Mouse (Mus musculus) induced T-regulatory cell, adult 2 months (primary cell): Measurements from ENCODE around the gene Tmem144.

Experiments
- DNase-seq: peaks from one replicate; pipeline ENCODE4 v3.0.0-alpha.2; 2012; ENCODE audit warnings: low read depth

Gene Tmem144

DNA sequence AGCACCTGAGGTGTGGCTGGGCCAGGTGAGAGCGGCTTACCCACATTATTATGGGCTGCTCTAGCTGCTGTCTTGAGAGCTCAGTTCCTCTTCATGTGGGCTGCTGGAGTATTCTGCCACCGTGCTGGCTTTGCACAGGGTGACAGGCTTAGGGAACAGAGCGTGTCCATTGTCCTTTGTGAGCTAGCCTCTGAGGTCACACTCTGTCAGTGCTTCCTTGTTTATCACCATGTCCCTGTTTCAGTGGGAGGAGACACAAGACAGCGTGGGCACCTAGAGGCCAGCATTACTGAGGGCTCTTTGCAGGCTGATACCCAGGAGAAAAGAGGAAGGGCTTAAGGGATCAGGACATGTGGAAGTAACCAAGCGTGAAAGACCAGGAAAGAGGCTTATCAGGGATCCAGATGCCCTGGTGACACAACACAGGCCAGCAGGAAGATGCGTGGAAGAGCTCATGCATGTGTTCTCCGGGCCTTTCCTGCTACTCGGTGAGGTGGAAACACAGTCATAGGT lies at the start of gene Tmem144:
Tmem144 (minus strand) TSS at position 120 of the 513 bp plus-strand sequence.
- no peak for DNase-seq

DNA sequence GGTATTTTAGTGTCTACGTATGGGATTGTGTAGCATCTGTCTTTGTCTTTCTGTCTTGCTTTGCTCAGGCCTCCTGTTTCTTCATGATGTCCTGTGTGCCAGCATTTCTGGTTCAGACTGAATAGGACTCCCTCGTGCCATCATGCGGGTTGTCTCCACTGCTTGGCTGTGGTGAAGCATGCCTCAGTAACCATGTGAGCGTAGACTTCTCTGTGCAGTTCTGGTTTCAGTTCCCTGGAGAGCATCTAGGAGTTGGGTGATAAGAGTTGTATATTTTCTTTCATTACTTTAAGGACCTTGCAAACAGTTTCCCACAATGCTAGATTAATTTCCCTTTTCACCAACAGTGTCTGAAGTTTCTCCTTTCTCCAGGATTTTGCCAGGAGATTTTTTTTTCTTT lies 49.2 kb upstream of the Tmem144 start:
- DNase-seq: no peak

DNA sequence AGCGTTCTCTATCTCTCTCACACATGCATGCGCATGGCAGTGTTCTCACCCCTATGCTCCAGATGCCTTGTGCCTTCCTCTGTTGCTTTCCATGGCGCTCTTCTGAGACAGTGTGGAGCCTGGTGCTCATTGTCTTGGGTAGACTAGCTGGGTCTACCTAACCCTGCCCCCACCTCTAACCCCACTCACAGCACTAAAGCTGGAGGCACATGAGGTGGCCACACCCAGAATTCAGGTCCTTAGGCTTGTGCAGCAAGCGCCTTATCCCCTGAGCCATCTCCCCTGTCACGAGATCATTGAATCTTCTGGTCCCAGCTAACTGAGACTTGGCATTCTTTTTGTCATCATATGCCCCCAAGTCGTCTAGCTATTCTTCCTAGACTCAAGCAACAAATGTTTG lies 48.7 kb upstream of the Tmem144 start:
- no peak for DNase-seq

DNA sequence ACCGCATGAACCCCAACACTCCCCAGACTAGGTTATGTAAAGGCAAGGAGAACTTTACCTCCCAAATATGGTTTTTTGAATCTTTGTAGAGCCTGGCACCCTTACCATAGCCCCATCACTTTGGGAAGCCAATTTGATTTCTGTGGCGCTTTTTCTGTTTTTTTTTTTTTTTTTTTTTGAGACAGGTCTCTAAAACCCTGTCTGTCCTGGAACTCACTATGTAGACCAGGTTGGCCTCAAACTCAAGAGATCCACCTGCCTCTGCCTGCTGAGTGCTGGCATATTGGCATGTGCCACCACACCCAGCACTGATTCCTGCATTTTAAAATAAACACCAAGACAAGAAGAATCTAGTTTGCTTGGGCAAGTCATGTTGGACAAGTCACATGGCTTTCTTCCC lies 47.9 kb upstream of the Tmem144 start:
- no peak for DNase-seq

DNA sequence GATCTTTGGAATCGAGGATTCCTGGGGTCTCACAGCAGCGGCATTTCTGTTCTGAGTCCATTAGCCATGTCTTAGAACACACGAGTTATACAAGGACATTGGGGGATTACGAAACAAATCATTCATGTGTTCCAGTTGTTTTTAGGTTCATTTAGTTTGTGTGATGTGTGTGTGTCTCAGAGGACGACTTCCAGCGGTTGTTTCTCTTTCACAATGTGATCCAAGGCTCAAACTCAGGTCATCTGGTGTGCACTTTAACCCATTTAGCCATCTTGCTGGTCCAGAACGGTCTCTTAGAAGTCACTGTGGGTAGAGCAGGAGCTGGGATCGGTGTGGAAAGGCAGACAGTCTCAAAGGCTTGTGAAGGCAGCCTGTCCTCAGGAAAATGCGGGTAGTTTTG lies 47.3 kb upstream of the Tmem144 start:
- no peak for DNase-seq

DNA sequence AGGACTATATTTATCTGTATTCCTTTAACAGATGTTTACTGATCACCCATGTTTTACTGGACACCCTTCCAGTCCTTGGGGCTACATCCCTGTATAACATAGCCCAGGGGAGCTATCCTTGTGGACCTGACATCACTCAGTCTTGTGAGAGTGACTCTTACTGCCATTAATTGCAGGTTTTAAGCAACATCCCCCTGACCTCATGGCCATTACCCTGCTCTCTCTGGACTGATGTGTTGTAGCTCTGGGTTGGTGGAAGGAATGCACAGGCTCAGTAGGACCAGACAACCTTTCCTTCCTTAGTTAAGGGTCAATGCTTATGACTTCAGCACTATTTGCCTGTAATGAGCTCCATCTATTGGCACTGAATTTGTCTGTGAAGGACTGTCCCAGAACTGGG lies 45.9 kb upstream of the Tmem144 start:
- DNase-seq: no peak

DNA sequence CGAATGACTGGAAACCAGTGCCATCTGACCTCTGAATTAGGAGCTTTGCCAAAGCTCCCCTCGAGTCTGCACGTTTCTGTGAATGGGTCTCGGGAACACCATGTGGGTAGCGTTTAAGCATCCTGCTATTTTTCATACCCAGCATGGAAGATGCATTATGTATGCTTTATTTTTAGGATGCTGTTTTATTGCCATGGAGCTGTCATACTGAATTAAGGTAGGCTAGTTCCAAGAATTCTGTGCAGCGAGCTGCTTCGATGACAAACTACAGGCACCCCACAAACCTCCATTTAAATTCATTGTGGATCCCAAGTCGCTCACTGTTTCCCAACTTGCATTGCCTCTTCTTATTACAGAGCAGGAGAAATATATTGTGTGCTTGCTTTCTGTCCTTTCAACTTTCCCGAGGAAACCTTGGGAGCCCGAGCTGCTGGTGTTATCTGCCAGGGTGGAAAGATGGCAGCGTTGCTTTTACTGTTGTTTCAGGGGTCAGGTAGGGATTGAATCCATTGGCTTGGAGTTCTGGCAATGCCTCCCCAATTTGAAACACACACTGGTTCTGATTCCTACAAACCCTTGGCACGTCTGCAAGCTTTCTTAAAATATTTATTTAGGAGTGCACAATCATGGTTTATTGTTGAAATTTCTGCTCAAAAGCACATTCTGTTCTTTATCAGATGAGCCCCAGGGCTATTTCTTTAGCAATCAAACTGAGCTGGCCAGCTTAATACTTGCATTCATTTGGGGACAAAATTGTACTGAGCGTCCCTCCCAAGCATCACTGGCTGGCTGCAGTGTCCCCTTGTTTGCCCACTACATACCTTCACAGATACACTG lies 45.2 kb upstream of the Tmem144 start:
- no peak for DNase-seq

DNA sequence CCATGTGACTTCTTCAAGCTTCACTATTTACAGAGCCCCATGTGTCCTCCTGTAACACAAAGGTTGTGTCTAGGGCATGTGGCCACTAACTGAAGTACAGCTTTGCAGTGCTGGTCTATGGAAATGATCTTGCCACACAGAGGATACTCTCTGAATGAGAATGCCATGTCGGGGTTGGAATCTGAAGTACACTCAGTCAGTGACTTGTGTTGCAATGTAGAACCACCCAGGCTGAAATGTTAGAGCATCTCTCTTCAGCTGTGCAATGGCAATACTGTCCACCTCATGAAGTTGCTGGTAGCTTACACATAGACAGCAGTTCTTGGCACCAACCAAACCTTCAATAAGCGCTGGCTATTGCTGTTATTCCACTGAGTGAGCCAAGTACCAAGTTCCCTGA lies 35.4 kb upstream of the Tmem144 start:
- no peak for DNase-seq

DNA sequence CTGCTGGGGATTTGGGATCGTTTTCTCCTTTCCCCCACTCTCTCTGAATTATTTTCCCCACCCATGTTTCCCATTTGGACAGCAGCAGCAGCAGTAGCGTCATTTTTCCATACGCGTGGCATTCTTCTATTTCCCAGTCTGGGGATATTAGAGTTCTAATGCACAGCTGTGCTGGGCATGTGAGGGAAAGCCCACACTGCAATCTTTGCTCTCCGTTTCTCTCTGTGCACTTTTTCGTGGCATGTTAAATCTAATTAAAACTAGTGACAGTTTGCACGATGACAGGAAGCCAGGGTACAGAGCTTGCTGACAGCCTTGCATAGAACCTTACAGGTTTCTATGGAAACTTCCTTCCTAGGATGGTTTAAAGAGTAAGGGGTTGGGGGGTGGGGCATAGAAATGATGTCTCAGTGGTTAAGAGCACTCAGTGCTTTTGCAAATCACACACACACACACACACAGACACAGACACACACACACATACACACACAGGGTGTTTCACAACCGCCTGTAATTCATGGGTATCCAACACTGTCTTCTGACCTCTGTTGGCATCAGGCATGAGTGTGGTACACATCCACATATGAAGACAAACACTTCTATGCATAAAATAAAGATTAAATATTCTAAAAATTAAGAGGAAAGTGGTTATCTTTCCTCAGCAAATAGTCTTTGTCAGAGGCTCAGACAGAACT lies 34.7 kb upstream of the Tmem144 start:
- no peak for DNase-seq

DNA sequence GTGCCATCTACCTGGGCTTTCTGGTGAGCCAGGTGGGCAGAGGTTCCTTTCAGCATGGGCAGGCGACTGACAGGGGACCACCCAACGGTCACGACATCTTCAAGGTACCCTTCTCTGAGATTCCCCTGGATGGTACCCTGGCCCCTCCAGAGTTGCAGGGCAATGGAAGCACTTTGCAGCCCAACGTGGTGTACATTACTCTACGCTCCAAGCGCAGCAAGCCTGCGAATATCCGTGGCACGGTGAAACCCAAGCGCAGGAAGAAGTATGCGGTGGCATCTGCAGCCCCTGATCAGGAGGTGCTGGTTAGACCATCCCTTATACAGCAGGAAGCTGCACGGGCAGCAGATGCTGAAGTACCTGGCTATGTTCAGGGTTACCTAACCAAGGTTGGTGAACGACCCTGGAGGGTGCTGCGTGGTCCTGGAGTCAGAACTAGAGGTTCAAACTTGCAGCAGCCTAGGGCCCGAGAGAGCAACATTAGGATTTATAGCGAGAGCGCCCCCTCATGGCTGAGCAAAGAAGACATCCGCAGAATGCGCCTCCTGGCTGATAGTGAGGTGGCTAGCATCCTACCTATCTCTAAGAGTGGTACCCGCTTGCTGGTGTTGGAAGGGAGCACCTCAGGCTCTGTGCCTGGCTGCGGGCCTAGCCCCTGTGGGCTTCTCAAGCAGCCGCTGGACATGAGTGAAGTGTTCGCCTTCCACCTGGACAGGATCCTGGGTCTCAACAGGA lies 34.0 kb upstream of the Tmem144 start:
- peak; percentile 6 for DNase-seq

DNA sequence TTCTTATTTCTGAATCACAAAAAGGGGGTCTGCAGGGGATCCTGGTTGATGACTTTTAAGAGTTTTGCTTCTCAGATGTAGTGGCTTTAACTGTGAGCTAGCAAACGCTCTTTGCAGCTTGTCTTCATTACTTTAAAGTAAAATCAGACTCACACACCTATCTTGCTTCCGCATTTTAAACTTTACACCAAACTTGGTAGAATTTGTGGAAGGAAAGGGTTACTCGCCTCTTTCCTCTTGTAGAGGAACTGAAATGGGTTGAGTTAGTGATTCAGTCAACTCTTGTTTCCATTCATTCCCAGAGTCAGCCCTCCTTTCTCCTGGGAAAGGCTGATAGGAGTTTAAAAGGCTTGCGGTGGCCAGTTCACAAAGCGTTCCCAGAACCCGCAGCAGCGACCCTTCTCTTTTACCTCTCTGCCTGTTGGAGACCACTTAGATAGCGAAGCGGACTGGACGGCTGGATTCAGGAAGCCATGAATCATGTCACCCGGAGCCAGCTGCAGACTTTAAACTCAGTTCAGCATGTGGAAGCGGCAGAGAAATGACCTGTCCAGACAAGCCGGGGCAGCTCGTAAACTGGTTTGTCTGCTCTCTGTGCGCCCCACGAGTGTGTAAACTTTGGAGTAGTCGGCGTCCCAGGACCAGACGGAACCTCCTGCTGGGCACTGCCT lies 33.2 kb upstream of the Tmem144 start:
- DNase-seq: no peak

DNA sequence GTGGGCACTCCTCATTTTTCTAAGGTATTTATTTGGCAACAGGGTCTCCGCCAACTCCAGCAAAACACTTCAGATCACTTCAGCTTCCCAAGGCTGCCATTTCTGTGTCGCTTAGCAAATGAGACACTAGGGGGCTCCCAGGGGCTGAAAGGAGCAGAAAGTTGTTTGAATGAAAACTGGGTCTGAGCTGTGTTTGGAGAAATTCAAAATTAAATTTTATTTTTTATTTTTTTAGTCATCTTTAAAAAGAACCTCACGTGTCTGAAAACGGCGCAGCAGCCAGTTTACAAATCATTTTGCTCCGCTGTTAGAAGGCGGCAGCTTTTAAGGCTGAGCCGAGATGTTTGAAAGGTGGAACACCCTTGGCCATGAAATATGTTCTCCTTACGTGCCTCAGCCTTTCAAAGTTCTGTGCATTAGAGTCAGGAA lies 32.2 kb upstream of the Tmem144 start:
- peak; percentile 6 for DNase-seq

DNA sequence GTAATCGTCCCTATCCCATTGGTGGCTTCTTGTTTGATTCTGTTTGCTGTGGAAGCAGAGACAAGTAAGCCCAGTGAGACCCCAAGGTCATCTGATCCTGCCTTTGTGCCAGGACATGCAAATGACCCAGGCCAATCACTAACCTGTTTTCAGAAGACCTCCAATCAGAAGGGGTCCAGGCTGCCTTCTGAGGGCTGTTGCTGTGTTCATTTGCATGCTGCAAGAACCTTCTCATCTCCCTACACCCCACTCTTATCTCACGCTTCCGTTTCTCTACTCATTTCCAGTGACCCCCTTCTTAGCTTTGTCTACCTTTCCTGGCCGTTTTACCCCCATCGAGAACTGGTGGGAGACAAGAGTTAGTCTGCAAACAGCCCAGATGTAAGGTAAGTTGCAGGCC lies 31.7 kb upstream of the Tmem144 start, which contains the start of gene Fam198b:
Fam198b (plus strand) TSS at position 229 of the 400 bp plus-strand sequence.
- DNase-seq: no peak

DNA sequence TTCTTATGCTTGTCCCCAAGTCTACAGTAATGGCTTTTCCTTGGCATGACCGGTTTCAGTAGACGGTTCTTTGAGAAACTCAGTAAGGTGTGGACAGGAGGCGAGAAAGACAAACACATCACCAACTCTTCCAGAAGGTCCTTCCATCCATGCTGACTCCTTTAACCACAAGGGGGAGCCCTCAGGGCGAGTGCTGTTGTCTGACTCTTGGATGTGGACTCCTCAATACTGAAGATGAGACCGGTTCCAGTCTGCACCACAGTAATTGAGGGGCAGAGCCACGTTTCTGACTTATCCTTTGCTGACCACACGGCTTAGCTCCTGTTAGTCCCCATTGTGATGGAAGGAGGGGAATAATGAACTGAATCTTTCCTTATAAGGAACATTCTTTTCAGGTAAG lies 30.5 kb upstream of the Tmem144 start:
- peak; percentile 51 for DNase-seq

DNA sequence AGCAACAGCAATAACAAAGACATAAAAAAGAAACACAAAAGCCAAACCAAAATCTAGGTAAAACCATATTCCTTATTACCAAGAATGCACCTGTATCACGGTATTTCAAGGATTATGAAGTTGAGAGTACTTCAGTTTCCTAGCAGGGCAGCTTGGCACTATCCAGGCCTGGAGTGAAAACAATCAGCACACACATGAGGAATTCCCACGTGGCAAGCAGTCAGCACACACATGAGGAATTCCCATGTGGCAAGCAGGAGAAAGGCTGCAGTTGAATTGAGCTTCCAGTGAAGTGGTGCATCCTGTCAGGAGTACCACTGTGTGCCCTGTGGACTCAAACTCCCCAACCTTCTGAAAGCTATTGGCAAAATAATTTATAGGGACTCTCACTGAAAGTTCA lies 29.1 kb upstream of the Tmem144 start:
- no peak for DNase-seq

DNA sequence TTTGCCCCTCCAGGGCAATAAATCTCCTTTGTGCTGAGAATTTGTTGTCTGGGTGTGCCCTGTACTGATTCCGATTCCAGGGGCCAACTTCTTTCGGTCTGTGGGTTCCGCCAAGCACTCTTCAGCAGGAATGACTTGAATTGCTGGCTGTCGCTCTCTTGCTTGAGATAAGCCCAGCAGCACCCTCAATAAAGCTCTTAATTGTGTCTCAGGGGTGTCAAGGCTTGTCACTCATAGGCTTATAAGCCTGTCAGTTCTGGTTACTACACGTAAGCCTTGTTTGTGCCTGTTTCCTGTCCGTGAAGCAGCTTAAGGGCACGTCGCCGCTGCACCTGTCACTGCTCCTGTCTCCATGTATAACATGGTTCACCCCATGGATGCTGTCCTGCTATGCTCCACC lies 26.7 kb upstream of the Tmem144 start:
- no peak for DNase-seq

DNA sequence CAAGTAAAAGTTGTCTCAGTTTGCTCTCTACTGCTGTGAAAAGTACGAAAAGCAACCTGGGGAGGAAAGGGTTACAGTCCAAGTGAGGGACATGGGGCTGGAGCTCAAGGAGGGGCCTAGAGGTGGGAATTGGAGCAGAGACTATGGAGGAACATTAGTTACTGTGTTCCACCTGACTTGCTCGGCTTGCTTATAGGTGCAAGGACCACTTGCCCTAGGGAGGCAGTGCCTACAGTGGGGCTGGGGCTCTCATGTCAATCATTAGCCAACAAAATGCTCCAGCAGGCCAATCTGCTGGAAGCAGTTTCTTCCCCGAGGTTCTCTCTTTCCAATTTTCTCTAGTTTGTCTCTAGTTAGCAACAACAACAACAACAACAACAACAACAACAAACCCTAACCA lies 25.8 kb upstream of the Tmem144 start:
- DNase-seq: no peak

DNA sequence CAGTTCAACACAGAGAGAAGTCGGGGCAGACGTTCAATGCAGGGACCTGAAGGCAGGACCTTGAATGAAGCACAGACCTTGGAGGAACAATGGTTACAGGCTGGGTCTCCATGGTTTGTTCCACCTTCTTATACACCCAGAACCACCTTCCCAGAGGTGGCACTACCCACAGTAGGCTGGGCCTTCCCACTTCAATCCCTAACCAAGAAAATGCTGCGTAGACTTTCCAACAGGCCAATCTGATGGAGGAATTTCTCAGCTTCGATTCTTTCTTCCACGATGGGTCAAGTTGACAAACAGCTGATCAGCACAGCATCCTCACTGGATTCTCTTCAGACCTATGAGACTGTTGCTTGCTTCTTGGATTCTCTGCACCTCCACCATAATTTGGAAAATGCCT lies 22.9 kb upstream of the Tmem144 start:
- no peak for DNase-seq

DNA sequence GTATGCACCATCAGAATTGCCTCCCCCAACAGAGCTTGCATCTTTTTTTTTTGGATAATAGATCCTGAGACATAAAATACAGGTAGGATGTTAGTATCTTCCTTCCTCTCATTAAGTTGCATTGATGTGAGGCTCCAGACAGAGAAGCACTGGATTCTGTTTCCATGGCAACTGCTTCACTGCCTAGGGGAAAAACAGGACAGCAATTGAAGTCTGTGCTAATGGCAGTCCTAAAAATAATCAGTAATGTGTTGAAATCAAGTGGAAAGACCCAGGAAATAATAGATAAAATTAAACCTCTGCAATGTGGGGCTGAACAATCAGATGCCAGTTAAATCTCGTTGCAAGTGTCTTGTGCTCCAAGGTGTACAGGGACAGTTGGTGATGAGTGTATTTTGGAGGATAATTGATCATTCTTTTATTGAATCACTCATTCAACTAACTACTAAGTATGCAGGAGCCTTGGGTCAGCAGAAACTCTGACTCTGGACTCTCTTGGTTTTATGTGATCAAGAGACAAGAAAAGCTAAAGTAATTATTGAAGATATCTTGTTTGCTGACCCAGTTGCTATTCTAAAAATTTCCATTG lies 14.6 kb upstream of the Tmem144 start:
- DNase-seq: no peak

DNA sequence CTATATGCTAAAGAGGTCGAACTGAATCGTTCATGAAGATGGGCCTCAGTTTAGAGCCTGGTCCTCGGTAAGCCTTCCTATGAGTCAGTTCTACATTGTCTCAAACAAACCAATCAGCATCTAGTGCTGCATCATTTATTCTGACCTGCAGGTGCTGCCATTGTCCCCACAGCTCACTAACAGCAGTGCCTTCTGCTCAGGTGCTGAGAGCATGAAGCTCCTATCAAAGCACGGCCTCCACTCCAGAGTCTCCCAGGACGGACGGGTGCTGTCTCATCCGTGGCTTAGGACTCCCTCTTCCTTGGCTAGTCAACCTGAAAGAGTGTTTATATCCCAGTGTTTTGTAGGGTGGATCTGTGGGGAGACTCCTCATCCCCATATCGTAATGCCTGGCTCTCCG lies 14.0 kb upstream of the Tmem144 start:
- no peak for DNase-seq

DNA sequence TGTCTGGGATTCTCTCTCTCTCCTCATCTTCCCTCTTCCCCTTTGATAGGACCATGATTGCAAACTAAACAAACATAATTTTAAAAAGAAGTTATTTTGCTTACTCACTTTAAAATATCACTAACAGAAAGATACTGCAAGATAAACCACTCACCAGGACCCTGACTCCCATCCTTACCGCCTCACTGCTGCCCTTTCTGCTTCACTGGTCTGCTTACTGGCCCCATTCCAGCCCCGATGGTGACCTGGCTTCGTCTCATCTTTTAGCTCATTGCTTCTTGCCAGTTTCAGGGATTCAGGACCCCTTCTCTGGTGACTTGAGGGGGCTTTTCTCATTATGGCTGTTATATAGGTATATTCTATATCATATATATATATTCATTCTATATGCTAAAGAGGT lies 13.5 kb upstream of the Tmem144 start:
- DNase-seq: no peak

DNA sequence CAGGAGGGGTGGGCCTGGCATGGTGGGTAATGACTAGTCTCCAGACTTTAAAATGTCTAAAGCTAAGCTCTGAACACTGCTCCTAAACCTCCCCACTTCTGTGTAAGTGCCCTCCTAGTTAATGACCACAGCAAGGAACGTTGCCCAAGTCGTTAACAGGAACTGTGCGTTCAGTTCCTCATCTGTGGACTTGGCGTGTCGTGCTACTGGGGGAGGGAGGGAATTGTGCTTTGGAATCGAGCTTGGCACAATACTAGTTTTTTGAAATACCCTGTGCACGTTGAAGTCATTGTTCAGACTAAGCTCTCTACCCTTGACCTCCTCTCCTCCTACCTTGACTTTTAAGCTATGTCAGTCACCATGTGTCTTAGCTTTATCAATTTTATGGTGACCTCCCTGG lies 12.3 kb upstream of the Tmem144 start:
- DNase-seq: no peak
